Mouse (Mus musculus): ENCODE measurements around the gene Unc13d. TPM values are rescaled to one million over a fixed set of nuclear protein-coding genes. Genes with fewer than 3 reads are reported as not detected.

Gene Unc13d
- polyA plus RNA-seq, 1 experiment: not detected

GRCm38 (mm10) chr11:116091591-116091990 lies 13.8 kb upstream of the Unc13d start:
- Histone ChIP-seq H3K4me1 (ENCODE audit: control insufficient read depth, insufficient read depth, insufficient read length, low read length) (peaks cover 11% of the 10 kb centered on the region), H3K4me3 (ENCODE audit: insufficient read depth, low read depth, low read length) (no peak overlapping the region), H3K27ac (replicated peaks; ENCODE audit: low read depth, low read length) (no peak overlapping the region)

GRCm38 (mm10) chr11:116089545-116089944 lies 11.8 kb upstream of the Unc13d start:
- Histone ChIP-seq H3K27ac (replicated peaks; ENCODE audit: low read depth, low read length) (no peak overlapping the region), H3K4me3 (ENCODE audit: insufficient read depth, low read depth, low read length) (no peak overlapping the region), H3K4me1 (ENCODE audit: control insufficient read depth, insufficient read depth, insufficient read length, low read length) (peaks cover 12% of the 10 kb centered on the region)

GRCm38 (mm10) chr11:116088741-116089394 lies 11.1 kb upstream of the Unc13d start:
- Histone ChIP-seq H3K27ac (replicated peaks; ENCODE audit: low read depth, low read length) (no peak overlapping the region), H3K4me1 (ENCODE audit: control insufficient read depth, insufficient read depth, insufficient read length, low read length) (peaks cover 8% of the 10 kb centered on the region), H3K4me3 (ENCODE audit: insufficient read depth, low read depth, low read length) (no peak overlapping the region)

GRCm38 (mm10) chr11:116088188-116088587 lies 10.4 kb upstream of the Unc13d start:
- peaks cover 8% of the 10 kb centered on the region; the same call in 1 of the 2 replicates for H3K4me1 ChIP-seq (ENCODE audit: control insufficient read depth, insufficient read depth, insufficient read length, low read length)
- no peak overlapping the region for H3K4me3 ChIP-seq (ENCODE audit: insufficient read depth, low read depth, low read length)
- no peak overlapping the region for H3K27ac ChIP-seq (replicated peaks; ENCODE audit: low read depth, low read length)

- H3K27ac ChIP-seq (replicated peaks; ENCODE audit: low read depth, low read length): peak overlapping the region; percentile 94
- peak overlapping the region; percentile 72 for H3K4me3 ChIP-seq (ENCODE audit: insufficient read depth, low read depth, low read length)
- H3K4me1 ChIP-seq (ENCODE audit: control insufficient read depth, insufficient read depth, insufficient read length, low read length): peaks cover 8% of the 10 kb centered on the region; the same call in 1 of the 2 replicates
Observed at GRCm38 (mm10) chr11:116087194-116088130, 9.7 kb upstream of the Unc13d start.

GRCm38 (mm10) chr11:116086258-116087193 lies 8.8 kb upstream of the Unc13d start, which contains the start of gene Wbp2:
TSS of gene Wbp2 (minus strand) at chr11:116086995.
- peaks cover 8% of the 10 kb centered on the region; the same call in 1 of the 2 replicates for H3K4me1 ChIP-seq (ENCODE audit: control insufficient read depth, insufficient read depth, insufficient read length, low read length)
- H3K27ac ChIP-seq (replicated peaks; ENCODE audit: low read depth, low read length): peak within 1 kb of the TSS; percentile 94
- peak within 1 kb of the TSS; percentile 75 for H3K4me3 ChIP-seq (ENCODE audit: insufficient read depth, low read depth, low read length)

GRCm38 (mm10) chr11:116084166-116084565 lies 6.4 kb upstream of the Unc13d start:
- Histone ChIP-seq H3K4me1 (ENCODE audit: control insufficient read depth, insufficient read depth, insufficient read length, low read length) (peaks cover 8% of the 10 kb centered on the region; the same call in 1 of the 2 replicates), H3K27ac (replicated peaks; ENCODE audit: low read depth, low read length) (no peak overlapping the region), H3K4me3 (ENCODE audit: insufficient read depth, low read depth, low read length) (no peak overlapping the region)

GRCm38 (mm10) chr11:116083096-116083672 lies 5.4 kb upstream of the Unc13d start:
- Histone ChIP-seq H3K27ac (replicated peaks; ENCODE audit: low read depth, low read length) (no peak overlapping the region), H3K4me3 (ENCODE audit: insufficient read depth, low read depth, low read length) (no peak overlapping the region), H3K4me1 (ENCODE audit: control insufficient read depth, insufficient read depth, insufficient read length, low read length) (peaks cover 8% of the 10 kb centered on the region; the same call in 1 of the 2 replicates)

GRCm38 (mm10) chr11:116081081-116081480 lies 3.3 kb upstream of the Unc13d start:
- Histone ChIP-seq H3K27ac (replicated peaks; ENCODE audit: low read depth, low read length) (no peak overlapping the region), H3K4me3 (ENCODE audit: insufficient read depth, low read depth, low read length) (no peak overlapping the region), H3K4me1 (ENCODE audit: control insufficient read depth, insufficient read depth, insufficient read length, low read length) (peaks cover 4% of the 10 kb centered on the region; the same call in 1 of the 2 replicates)

- Histone ChIP-seq H3K4me3 (ENCODE audit: insufficient read depth, low read depth, low read length) (no peak overlapping the region), H3K27ac (replicated peaks; ENCODE audit: low read depth, low read length) (no peak overlapping the region), H3K4me1 (ENCODE audit: control insufficient read depth, insufficient read depth, insufficient read length, low read length) (no peaks in the 10 kb centered on the region)
Observed at GRCm38 (mm10) chr11:116079511-116079910, 1.8 kb upstream of the Unc13d start.

- Histone ChIP-seq H3K4me3 (ENCODE audit: insufficient read depth, low read depth, low read length) (no peak overlapping the region), H3K27ac (replicated peaks; ENCODE audit: low read depth, low read length) (no peak overlapping the region), H3K4me1 (ENCODE audit: control insufficient read depth, insufficient read depth, insufficient read length, low read length) (no peaks in the 10 kb centered on the region)
Observed at GRCm38 (mm10) chr11:116078676-116079320, 1.0 kb upstream of the Unc13d start.

- Histone ChIP-seq H3K4me1 (ENCODE audit: control insufficient read depth, insufficient read depth, insufficient read length, low read length) (no peaks in the 10 kb centered on the region), H3K27ac (replicated peaks; ENCODE audit: low read depth, low read length) (no peak overlapping the region), H3K4me3 (ENCODE audit: insufficient read depth, low read depth, low read length) (peak overlapping the region; percentile 38)
Observed at GRCm38 (mm10) chr11:116078221-116078620, 460 bp upstream of the Unc13d start.

GRCm38 (mm10) chr11:116076836-116077235 lies 925 bp downstream of the Unc13d start:
- Histone ChIP-seq H3K4me1 (ENCODE audit: control insufficient read depth, insufficient read depth, insufficient read length, low read length) (no peaks in the 10 kb centered on the region), H3K4me3 (ENCODE audit: insufficient read depth, low read depth, low read length) (peak overlapping the region; percentile 38; the same call in 1 of the 2 replicates), H3K27ac (replicated peaks; ENCODE audit: low read depth, low read length) (no peak overlapping the region)

- Histone ChIP-seq H3K4me1 (ENCODE audit: control insufficient read depth, insufficient read depth, insufficient read length, low read length) (no peaks in the 10 kb centered on the region), H3K4me3 (ENCODE audit: insufficient read depth, low read depth, low read length) (no peak overlapping the region), H3K27ac (replicated peaks; ENCODE audit: low read depth, low read length) (no peak overlapping the region)
Observed at GRCm38 (mm10) chr11:116076266-116076540, 1.6 kb downstream of the Unc13d start.
